Comparison of ENCODE assay signal across 13 mouse cellular contexts in genomic region chr5:111325813-111326212, GRCm38 (mm10).
"Had no signal": no experiment of that assay in that cellular context is flagged by ENCODE, and none has a peak within 500 bp of the region (broad histone marks: within the 10 kb centered on the region; RNA-seq: fewer than 3 reads in every experiment).

No protein-coding gene starts in this region.

- H3K36me3 ChIP-seq: limb, embryonic 12.5 days; liver, embryonic 13.5 days; midbrain, embryonic 15.5 days; neural tube, embryonic 12.5 days had no signal

- H3K4me2 ChIP-seq: limb, embryonic 12.5 days; liver, embryonic 13.5 days; midbrain, embryonic 11.5 days; midbrain, embryonic 15.5 days; neural tube, embryonic 12.5 days had no signal

- H3K4me1 ChIP-seq: limb, embryonic 12.5 days; neural tube, embryonic 12.5 days had no signal

- H3K9ac ChIP-seq: limb, embryonic 12.5 days; liver, embryonic 13.5 days; liver, postnatal 0 days; midbrain, embryonic 15.5 days; neural tube, embryonic 12.5 days had no signal

- ATAC-seq: liver, postnatal 0 days; lung, postnatal 0 days; midbrain, embryonic 15.5 days had no signal

- H3K27ac ChIP-seq: limb, embryonic 12.5 days; liver, embryonic 13.5 days; macrophage; midbrain, embryonic 15.5 days; neural tube, embryonic 12.5 days had no signal

- H3K9me3 ChIP-seq: liver, embryonic 13.5 days; midbrain, embryonic 15.5 days had no signal

- DNase-seq: kidney, postnatal 25 days; liver; liver, embryonic 13.5 days; liver, postnatal 0 days; thymus, adult 18-20 months; thymus, postnatal 14 days had no signal

- H3K4me3 ChIP-seq: limb, embryonic 12.5 days; liver, embryonic 13.5 days; megakaryocyte, embryonic 14.5 days; midbrain, embryonic 15.5 days; neural tube, embryonic 12.5 days had no signal

- H3K27me3 ChIP-seq: limb, embryonic 12.5 days; liver, embryonic 13.5 days; midbrain, embryonic 15.5 days; neural tube, embryonic 12.5 days had no signal
